Mouse (Mus musculus): ENCODE measurements around the gene Rsl1d1.
"Not testable (repeated sequence)": the region's sequence is repeated elsewhere in the genome, so short reads cannot be mapped to it uniquely, and the experiment has no call there.

The Rsl1d1 gene

DNA sequence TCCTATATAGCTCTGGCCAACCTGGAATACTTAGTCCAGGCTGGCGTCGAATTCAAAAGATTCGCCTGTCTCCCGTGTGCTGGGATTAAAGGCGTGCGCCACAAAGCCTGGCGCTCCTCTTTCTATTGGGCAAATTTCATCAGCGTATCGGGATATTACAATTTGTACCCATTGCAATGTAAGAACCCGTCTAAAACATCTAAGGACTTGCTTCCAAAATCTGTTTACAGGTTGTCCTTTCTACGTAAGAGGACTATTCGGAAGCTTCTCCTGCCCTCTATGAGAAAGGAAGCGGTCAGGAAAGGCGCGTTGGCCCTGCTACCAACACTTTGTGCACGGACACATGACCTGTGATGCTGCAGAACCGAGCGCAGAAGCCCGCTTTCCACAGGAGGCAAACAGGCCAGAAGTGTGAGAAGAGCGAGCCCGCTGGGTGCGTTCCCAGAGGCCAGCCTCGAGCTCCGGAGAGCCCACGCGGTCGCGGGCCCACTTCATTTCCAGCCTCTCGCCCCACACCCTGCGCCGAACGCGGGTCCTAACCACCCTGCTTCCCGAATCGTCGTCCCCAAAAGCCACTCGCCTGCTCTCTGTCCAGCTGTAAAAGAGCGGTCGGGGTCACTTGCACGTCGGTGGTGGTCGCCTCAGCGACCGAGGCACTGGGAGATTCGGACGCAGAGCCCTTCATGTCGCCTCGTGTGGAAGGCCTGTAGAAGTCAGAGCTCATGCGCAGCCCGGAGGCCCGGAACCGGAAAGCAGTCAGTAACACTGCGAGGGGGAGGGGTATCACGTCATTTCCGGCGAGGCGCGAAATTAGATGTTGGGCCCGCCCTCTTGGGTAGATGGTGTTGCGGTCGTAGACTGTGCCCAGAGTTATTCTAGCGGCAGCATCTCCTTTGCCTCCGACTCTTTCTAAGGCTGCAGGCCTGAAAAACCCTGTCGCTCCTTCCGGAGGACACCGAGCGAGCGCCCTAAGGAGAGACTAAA, at the start of gene Rsl1d1:
Rsl1d1 (minus strand) TSS at position 761 of the 984 bp plus-strand sequence.
- peak; percentile 94 for DNase-seq

DNA sequence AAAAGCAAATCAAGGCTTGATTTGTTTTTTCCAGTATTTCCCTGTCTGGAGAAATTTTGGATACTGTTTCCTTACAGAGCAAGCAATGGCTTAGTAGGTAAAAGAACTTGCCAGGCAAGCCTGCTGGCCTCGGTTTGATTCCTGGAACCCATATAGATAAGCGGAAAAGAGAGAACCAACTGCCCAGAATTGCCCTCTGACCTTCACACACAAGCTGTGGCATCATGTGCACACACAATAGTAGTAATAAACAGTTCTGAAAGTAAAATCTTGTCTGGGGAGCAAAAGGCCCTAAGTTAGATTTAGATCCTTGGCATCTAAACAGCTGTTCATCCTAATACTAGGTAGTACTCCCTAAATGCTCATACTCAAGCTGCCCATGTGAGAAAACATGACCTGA, 44.7 kb upstream of the Rsl1d1 start:
- DNase-seq, result no peak

DNA sequence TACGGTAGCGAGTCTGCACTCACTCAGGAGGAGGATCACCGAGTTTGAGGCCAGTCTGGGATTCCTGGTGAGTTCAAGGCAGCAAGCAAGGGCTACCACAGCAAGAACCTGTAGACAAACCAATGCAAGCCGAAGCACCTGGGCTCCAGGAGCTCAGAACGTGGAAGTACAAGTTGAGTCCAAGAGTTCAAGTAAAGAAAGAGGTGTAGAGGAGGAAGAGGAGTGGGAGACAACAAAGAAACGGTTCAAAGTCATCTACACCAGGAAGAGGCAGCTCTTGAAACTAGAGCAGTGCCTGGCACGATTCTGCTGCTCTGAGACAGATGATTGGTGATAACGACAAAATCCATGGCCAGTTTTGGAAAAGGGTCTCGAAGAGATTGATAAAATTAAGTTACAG, 42.6 kb upstream of the Rsl1d1 start:
- no peak for DNase-seq

DNA sequence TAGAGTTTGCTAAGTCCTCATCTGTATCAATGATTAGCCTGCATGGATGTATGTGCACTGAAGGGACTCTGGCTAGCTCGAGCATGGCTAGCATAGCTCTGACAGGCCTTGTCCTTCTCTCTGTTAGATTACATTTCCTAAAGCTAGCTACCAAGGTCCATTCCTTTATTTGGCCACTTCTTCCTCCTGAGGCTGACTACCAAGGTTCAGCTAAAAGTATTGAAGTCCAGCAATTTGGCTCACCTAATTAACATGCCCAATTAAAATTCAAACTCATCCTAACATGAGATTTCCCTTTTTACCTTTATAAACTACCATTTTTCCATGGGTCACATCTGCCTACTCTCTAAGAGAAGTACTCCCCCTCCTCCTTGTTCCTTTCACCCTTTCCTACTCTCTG, 39.3 kb upstream of the Rsl1d1 start:
- DNase-seq, result no peak

DNA sequence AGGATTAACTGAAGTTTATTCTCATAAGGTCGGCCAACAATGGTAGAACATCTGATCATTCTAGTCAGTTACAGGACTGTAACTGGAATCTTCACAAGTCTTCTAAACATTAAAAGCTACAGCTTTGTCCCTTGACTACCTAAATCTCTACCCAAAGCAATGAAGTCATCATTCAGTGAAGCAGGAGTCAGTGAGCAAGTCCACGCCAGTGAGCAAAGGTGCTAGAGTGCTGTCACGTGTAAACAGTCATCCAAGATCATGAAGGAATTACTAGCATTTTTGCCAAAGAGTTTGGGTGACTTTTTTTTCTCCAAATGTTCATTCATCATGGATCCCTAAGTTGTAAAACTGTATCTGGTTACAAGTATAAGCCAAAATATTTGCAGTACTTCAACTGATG, 14.7 kb upstream of the Rsl1d1 start:
- DNase-seq, result no peak

DNA sequence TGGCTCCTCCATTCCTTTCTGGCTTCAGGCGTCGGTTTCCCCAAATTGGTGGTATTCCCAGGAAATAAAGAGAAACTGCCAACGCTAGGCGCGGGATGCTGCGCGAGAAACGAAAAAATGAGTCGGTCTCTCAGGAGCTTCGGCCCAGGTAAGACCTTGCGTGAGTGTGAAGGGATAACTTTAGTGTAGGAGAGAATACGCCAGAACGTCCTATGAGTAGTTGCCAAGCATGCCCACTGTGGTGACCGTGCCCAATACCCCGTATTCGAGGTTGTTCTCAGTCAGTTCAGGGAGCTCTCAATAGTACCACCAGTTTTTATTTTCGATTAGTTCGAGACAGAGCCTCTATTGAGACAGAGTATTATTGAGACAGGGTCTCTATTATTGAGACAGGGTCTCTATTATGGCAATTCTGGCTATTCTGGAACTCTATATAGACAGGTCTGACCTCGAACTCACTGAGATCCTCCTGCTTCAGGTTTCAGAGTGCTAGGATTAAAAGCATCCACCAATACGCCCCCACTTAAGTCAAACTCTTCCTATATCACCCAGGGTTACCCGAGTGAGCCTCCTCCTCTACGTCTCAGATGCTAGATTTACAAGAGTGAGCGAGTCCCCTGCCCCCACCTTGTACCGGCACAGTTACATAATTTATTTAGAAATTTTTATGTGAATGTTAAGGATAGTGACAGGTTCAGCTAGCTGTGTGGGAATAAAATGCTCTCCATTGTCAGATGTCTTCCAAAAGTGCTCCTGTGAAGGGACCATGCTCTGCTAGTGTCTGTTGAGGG, 664 bp upstream of the Rsl1d1 start:
- DNase-seq, result no peak

DNA sequence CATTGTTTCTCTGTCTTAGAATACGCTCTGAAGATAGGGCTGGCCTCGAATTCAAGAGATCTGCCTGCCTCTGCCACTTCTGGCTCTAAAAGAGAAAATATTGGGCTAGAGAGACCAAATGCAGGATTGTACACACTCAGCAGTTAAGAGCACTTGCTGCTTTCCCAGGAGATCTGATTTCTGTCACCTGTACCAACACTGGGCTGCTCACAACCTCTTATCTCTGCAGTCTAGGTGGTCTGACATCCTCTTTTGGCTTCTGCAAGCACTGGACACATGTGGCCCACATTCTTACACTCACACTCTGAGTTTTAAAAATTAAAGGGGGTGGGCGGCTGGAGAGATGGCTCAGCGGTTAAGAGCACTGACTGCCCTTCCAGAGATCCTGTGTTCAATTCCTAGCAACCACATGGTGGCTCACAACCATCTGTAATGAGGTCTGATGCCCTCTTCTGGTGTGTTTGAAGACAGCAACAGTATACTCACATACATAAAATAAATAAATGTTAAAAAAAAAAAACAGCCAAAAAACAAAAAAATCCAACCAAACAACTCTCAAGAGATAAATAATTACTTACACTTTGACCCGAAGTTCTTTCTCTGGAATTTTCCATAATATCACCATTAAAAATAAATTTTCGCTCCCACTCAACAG, 1.3 kb downstream of the Rsl1d1 start:
- DNase-seq, result no peak

DNA sequence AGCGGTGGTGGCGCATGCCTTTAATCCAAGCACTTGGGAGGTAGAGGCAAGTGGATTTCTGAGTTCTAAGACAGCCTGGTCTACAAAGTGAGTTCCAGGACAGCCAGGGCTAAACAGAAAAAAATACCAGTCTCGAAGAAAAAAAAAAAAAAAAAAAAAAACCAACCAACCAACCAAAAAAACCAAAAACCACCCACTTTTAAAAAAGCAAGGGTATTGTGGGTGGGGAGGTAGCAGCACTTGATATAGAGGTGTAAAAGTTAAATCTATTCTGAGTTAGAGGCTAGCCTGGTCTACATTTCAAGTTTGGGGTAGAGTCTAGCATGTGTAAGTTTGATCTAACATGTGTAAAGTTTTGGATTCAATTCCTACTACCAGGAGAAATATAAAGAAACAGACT, 2.9 kb downstream of the Rsl1d1 start:
- DNase-seq, result no peak

DNA sequence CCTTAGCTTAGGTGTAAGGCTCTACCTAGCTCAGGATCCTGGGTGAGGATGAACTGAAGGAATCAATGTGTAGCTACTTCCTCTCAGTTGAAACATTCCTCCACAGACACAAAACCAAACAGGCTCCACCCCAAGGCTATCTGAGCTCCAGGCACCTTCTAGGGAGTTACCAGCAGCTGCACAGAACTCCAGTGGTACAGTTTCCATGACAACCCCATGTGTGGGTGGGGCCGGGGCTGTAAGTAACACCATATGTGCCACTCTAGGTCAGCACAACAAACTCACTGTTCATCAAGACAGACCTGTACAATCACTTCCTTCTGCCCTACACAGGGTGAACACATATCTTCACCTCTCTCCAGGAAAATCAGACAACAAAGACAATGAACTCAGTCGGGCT, 4.7 kb downstream of the Rsl1d1 start:
- no peak for DNase-seq

DNA sequence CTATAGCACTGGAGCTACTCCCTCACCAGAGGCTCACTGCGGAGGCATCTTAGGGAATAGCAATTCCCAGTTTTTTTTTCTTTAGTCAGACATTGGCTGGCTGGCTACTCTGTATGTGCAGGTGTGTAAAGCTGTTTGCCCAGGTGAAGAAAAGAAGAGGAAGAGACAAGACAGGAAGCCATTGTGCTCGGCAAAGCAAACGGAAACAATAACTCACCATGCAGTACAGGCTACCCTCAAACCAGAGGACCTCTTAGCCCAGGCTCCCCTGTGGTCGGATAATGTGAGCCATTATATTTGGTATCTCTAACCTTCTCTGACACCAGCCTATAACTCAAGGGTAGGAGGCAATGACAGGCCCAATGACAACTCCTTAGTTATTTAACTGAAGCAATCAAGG, 6.1 kb downstream of the Rsl1d1 start:
- no peak for DNase-seq

DNA sequence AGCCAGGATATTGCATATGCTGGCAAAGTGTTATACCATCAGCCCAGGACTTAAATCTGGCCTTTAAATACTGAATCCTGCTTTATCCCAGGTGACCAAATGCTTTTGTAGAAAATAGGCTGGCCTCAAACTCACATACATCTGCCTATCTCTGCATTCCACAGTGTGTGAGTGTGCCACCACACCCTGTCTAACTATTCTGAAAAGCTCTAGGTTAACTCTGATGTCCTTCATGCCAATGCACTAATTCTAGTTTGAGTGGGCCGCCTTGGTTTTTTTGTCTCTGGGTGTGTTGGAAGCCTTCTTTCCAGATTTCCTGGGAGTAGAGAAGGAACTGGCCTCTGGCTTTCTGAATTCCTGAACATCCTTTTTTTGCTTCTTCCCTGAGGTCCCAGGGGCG, 9.9 kb downstream of the Rsl1d1 start:
- no peak for DNase-seq

DNA sequence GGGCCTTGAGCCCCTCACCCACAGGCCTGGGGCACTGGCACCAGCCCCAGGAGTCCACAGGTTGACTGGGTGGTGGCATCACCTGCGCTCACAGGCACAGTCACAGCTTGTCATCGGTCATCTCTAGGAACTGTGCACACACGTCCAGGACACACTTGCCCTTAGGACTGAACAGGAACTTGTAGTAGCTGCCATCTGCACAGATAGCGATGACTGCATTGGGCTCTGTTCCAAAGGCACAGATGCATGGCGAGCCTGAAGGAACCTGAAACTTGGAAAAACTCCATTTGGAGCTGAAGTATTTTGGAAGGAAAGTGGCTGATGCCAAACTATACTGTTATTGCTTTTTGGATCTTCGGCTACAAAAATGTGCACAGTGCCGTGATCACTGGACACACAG, 13.0 kb downstream of the Rsl1d1 start:
- DNase-seq, result no peak

DNA sequence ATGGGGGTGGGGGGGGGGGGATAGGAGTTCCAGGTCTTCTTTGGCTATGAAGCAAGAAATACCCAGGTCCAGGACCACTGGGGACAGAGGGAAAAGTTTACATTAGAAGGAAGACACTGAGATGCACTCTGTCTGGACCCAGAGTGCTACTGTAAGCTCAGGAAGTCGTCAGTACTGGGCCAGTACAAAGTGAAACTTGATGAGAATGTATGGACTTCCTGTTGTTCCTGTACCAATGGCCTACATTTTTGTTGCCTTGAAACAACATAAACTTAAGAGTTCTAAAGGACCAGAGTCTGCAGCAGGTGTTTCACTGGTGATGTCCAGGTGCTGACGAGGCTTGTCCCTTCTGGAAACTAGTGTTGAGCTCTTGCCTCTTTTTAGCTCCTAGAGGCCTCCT, 25.7 kb downstream of the Rsl1d1 start:
- no peak for DNase-seq

DNA sequence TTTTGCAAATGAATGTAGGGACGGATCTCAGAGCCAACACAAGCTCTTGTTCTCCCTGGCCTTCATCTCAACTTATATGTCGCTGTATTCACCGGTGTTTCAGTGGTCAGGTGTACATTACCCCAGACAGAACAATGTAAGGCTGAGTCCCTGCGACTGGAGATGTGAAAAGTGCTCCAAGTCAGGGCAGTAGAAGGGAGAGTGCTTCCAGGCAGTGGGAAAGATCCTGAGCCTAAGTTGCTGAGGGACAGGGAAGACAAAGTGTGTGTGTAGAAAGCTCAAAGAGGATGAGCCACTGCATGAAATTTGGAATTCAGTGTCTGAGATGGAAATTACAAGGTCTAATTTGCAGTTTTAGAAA, 26.3 kb downstream of the Rsl1d1 start:
- DNase-seq, result no peak

DNA sequence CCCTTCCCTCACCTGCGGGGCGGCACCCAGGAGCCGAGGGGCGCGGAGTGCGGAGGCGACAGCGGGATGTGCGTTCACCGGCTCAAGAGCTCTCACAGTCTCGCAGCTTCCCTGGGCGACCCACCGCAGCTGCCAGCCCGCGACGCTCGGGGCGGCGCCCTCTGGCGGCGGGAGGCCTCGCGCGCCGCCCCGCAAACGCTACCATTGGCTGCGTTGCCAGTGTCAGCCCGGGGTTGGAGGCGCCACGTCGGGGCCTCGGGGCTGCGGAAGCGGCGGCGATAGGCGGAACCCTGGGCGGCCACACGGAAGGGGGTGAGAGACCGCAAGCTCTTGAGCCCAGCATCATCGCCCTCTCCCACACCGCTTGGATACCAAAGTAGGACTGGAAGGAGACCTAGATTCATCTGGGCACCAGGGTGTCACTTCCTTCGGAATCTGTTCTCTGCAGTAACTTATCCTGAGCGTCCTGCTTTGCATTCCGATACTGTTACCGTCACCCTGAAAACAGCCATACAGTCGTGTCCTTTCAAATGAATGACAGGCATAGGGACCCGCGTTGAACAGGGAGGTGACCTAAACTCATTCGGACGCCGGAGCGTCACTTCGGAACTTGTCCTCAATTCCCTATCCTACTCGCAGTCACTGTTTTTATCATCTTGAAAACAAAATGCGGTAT, 26.8 kb downstream of the Rsl1d1 start, which contains the start of gene Zc3h7a:
Zc3h7a (minus strand) TSS at position 186 of the 676 bp plus-strand sequence.
- peak; percentile 95 for DNase-seq

DNA sequence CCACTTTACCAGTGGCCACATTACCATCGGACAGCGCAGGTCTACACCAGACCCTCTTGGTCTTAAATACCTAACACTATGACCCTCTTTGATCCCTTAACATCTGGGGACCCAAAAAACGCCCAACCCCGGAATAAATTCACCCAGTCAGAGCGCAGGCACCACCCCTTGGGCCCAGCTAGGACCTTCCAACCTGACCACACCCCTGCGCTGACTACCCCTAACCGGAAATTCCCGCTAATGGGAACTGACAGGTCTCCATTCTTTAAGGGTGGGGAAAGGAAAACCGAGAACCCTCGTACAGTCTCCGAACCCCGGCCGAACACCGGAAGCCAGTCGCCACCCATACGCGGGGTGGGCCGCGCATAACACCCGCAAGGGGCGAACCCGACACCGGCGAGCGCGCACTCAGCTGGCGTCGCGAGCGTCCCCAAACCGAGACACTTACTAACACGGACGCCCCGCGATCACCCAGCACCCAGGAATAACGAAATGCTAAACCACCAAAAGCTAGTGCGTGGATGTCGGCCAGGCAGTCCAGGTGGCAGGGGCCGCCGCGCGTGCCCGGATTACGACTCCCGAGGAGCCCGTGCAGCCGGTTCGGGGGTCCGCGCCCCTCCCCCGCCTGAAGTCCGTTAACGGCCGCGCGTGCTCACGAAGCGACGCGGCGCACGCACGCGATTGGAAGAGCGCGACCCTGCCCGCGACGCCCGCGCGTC, 27.5 kb downstream of the Rsl1d1 start:
- DNase-seq, result peak; percentile 78

DNA sequence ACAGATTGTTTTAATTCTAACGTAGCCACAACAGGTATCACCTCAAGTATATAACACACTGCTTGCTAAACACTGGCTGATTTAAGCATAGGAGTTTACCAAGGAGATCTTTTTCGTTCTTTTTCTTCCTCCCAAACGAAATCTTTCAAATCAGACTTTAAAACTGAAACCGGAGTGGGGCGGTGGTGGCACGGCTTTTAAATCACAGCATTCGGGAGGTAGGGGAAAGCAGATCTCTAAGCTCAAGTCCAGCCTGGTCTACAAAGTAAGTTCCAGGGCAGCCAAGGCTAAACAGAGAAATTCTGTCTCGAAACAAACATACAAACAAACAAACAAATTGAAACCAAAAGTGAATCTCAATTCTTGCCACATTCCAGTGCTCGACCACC, 28.0 kb downstream of the Rsl1d1 start:
- DNase-seq, result no peak

DNA sequence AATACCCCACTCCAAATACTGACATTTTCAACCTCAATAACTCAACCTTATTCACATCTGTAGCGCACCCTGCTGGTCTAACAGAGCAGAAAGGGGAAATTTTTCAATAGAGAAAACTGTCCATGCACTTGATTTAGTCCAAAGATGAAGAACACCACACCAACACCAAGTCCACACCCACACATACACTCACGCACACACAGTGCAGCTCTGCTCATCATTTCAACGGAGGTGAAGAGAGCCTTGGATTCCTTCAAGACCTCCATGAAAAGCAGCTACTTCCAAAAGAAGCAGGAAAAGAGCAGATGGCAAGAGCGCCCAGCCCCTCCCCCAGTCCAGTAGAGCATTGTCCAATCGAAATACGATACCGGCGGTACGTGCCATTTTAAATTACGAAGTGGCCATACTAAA, 28.5 kb downstream of the Rsl1d1 start:
- peak; percentile 68 for DNase-seq

DNA sequence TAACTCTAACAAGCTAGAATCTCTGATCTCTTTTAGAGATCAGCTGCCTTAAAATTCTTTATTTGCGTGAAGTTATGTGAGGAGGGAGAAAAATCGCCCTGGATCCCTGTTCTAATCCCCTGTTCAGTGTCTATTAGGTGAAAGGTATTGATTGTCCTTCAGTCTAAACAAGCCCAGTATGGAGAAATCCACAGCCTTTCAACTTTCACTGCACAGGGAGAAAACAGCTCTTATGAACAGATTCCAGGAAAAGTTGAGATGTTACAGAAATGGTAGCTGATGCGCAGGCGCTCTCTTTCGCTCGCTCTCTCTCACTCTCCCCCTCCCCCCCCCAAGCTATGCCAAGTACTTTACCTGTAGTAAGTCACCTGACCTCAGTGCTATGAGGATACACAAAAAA, 31.5 kb downstream of the Rsl1d1 start:
- DNase-seq, result no peak

DNA sequence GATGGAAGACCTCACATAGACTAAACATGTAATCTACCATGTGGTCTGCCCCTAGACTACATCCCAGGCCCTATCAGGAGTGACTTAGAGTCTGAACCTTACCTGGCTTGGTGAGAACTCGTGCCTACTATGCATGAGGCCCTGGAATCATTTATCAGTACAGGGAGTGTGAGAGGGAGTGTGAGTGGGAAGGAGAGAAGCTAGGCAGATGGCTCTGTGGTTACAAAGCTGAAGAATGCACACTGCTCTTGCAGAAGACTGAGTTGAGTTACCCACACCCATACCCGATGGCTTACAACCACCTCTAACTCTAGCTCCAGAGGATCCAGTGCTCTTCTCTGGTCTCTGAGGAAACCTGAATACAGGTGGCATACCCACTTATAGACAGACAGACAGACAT, 36.7 kb downstream of the Rsl1d1 start:
- no peak for DNase-seq

DNA sequence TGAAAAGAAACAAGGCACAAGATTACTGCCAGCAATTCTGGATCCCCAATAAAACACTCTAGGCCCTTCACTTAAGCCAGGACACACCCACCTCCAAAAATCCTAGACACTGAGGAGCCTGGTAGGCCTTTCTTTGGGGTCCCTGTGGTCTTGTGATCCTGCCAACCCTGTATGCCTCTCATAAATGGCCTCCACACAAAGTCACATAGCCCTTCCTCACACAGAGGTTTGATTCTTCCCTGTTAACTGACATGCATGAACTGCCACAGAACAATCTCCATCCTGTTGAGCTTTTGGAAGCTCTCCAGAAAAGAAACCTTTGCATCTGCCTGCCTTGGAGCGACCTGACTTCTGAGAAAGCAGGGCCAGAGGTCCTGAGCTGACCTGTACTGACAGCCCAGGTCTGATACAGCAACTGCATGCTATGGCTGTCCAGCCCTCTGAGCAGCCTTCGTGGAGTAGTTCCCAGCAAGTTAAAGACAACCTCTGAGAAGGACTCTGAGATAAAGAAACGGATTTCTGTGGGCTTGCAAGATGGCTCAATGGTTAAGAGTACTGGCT, 38.4 kb downstream of the Rsl1d1 start:
- DNase-seq, result peak; percentile 49

DNA sequence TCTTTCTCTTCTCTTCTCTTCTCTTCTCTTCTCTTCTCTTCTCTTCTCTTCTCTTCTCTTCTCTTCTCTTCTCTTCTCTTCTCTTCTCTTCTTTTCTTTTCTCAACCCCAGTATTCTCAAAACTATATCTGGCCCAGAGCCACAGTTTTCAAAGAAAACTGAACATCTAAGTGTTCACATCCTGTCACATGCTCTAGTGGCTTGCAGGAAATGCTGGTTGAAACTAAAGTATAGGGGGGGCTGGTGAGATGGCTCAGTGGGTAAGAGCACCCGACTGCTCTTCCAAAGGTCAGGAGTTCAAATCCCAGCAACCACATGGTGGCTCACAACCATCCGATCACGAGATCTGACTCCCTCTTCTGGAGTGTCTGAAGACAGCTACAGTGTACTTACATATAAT, 45.4 kb downstream of the Rsl1d1 start:
- not testable (repeated sequence) for DNase-seq

Measured in kidney, postnatal 14 days (tissue).